20 mouse cellular contexts compared by ENCODE assay signal in the genomic region with DNA sequence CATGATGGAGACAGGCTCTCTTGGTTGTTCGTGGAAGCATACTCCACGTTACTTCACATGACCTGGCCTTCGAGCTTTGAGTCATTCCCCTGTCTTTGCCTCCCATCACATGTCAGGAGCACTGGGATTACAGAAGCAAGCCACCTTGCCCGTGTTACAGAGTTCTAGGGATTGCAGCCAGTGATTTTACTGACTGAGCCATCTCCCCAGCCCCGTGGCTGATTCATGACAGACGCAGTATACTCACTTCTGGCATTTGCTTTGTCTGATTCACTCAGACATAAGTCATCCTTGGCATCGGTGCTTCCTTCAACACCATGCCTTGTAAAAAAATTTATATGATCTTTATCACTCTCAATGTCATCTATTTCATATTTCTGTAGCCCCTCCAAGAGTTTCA. TPM values are rescaled to one million over a fixed set of nuclear protein-coding genes. Genes with fewer than 3 reads are reported as not detected.
"Had no signal": no experiment of that assay in that cellular context is flagged by ENCODE, and none has a peak within 500 bp of the region (broad histone marks: within the 10 kb centered on the region; RNA-seq: fewer than 3 reads in every experiment).

No protein-coding gene starts in this region.

- DNase-seq: kidney, postnatal 10 days; kidney, postnatal 36 days; liver; lung, adult 18-20 months; lung, postnatal 10 days; lung, postnatal 36 days; thymus, adult 18-20 months; thymus, postnatal 36 days had no signal

- H3K4me1 ChIP-seq: limb, embryonic 10.5 days; limb, embryonic 13.5 days; liver, embryonic 12.5 days; liver, embryonic 15.5 days; lung, embryonic 15.5 days; megakaryocyte, embryonic 14.5 days; midbrain, embryonic 10.5 days; midbrain, embryonic 13.5 days; neural tube, embryonic 13.5 days had no signal

- H3K4me3 ChIP-seq: limb, embryonic 10.5 days; limb, embryonic 13.5 days; liver, embryonic 12.5 days; liver, embryonic 15.5 days; lung, embryonic 15.5 days; megakaryocyte, embryonic 14.5 days; midbrain, embryonic 10.5 days; midbrain, embryonic 13.5 days; myocyte; neural tube, embryonic 13.5 days had no signal

- H3K27ac ChIP-seq: limb, embryonic 10.5 days; limb, embryonic 13.5 days; liver, embryonic 12.5 days; liver, embryonic 15.5 days; lung, embryonic 15.5 days; midbrain, embryonic 10.5 days; midbrain, embryonic 13.5 days; neural tube, embryonic 13.5 days had no signal

- H3K9me3 ChIP-seq: limb, embryonic 10.5 days; limb, embryonic 13.5 days; liver, embryonic 12.5 days; liver, embryonic 15.5 days; lung, embryonic 15.5 days; megakaryocyte, embryonic 14.5 days; midbrain, embryonic 10.5 days; neural tube, embryonic 13.5 days had no signal

- H3K27me3 ChIP-seq: limb, embryonic 13.5 days; liver, embryonic 12.5 days; liver, embryonic 15.5 days; lung, embryonic 15.5 days; megakaryocyte, embryonic 14.5 days; midbrain, embryonic 13.5 days; neural tube, embryonic 13.5 days had no signal

- H3K36me3 ChIP-seq: liver, embryonic 12.5 days; liver, embryonic 15.5 days; lung, embryonic 15.5 days had no signal

RNA-seq across cellular contexts. Expression of a gene that starts 32.0 kb away (rescaled TPM):
- total RNA-seq: monocyte, adult 5-6 weeks; neutrophil, adult 5-6 weeks had no signal
